Mouse (Mus musculus) right cerebral cortex, adult 2 months (tissue): ENCODE results near the gene Foxn4.

ENCODE experiments used
- DNase-seq, 2 experiments: peaks; one replicate each; pipeline ENCODE4 v3.0.0; 2021 to 2022; ENCODE audit warnings: low spot score in 2 of 2

Foxn4 gene

DNA sequence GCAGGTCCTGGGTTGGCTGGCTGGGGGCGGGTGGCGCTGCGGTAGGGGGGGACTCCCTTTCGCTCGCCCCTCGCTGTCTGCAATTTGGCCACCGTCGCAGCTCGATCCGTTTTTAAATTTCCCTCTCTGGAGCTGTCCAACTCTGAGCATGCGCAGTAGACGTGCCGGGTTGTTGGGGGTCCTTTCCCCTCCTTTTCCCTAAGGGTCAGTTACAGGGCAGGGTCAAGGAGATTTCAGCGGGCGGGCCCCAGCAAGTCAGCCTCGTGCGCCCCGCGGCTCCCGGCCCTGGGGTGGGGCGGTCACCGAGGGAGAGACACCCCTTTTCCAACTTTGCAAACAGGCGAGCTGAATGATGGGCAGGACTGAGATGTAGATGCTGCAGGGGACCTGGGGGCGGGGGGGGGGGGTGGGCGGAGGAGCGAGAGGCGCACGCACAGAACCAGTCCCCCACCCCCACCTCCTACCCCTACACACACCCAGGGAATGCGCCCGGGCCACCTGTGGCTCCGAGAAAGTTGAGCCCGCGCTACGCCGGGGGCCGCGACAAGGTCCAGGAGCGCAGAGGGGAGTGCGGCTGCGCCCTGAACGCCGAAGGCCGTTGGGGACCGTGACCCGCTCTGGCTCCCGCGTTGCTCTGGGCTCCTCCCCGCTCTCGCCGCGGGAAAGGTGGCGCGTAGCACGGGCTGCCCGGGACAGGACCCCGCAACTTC is at the start of gene Foxn4:
Foxn4 (minus strand) TSS at position 115 of the 710 bp plus-strand sequence.
- DNase-seq = no peak

DNA sequence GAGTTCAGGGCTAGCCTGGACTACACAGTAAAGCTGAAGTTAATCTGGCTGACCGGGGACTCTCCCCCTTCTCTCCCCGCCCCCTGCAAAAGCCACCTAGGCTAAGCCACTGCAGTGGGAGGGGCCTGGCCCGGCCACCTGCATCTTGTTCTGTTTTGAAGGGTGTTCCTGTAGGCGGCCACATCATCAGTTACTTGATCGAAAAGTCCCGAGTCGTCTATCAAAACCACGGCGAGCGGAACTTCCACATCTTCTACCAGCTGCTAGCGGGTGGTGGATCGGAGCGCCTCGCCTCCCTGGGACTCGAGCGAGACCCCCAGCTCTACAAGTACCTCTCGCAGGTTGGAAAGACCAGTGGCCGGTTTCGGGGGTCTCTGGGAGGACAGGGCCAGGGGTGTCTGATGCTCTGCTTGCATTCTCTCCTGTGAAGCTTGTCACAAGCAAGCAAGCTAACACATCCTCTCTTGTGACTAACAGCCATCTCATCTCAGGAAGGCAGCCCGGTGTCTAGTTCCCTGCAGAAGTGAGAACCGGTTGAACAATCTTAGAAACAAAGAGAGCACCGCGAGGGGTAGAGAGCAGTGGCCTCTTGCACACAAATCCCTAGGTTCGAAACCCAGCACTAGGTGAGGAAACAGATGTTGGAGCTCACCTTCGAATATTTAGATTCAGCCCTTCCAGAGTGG is 49.6 kb upstream of the Foxn4 start:
- no peak for DNase-seq

DNA sequence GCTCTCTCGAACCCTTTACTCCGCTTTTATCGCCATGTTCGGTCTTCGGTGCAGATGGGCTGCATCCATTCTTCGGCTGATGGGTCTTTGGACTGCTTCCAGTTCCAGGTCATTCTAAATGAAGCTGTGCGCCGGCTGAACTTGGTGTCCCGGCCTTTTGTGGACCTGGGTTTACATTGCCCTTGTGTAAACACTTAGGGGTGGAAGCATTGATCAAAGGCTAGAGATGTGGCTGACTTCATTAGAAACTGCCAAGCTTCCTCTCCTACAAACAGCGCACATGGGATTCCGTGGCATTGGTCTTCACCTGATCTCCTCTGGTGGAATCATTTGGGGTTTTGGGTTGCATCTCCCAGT is 36.1 kb upstream of the Foxn4 start:
- DNase-seq = no peak

DNA sequence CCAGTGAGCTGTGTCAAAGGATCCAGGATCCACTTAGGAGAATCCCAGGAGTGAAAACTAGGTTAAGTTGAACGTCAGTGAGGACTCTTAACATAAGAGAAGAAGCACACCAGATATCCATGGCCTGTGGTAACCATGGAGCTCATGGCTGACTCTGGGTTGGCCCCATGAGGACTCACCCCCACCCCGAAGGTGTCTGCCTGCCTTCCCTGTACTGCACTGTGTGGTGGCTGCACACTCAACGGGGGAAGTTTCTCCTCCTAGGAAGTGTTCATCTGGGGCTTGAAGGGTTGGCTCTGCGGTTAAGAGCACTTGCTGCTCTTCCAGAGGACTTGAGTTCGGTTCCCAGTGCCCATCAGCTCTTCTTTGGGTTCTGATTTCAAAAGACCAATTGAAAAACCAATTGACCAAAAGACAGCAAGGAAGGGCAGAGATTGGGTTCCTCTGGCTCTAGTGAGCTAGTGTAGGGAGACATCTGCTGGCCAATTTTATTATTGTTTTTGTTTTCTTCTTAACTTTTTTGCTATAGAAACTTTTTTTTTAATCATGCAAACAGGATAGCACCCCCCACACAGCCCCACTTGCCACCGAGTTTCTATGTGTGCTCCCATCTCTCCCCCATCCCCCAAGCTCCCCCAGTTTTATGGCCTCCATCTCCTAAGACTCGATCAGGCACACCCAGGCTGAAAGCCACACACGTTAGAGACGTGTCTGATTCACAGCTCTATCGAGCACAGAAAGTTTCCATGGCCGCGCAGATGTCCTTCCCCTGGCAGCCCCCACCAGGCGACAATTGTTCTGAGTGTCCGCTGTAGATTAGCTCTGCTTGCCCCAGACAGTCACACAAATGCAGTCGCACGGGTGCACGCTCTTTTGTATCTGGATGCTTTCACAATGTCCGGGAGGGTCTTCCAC is 35.4 kb upstream of the Foxn4 start:
- DNase-seq = no peak

DNA sequence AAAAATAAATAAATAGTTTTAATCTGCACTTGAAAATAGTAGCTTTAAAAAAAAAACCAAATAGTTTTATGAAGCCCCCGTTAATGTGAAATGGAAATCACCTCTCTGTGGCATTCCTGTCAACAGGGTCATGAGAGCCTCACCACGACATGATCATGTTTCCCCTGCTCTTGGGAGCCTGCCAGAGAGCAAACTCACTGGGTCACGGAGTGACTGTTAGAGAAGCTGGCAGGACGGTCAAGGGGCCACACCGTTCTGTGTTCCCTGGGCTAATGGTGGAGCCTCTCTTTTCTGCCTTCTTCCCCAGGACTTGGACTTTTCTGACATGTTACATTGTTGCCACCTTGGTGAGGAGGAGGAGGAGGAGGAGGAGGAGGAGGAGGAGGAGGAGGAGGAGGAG is 32.9 kb upstream of the Foxn4 start:
- no peak for DNase-seq

DNA sequence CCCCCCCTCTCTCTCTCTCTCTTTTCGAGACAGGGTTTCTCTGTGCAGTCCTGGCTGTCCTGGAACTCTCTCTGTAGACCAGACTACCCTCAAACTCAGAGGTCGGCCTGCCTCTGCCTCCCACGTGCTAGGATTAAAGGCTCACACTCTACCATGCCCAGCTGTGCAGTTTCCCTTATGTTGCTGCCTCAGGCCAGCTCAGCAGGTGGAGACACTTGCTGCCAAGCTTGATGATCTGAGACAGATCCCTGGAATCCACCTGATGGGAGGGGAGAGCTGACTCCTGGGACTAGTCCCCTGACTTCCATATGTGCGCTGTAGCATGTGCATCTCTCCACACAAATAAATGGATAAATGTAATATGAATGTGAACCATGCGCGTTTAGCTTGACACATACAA is 29.6 kb upstream of the Foxn4 start:
- no peak for DNase-seq

DNA sequence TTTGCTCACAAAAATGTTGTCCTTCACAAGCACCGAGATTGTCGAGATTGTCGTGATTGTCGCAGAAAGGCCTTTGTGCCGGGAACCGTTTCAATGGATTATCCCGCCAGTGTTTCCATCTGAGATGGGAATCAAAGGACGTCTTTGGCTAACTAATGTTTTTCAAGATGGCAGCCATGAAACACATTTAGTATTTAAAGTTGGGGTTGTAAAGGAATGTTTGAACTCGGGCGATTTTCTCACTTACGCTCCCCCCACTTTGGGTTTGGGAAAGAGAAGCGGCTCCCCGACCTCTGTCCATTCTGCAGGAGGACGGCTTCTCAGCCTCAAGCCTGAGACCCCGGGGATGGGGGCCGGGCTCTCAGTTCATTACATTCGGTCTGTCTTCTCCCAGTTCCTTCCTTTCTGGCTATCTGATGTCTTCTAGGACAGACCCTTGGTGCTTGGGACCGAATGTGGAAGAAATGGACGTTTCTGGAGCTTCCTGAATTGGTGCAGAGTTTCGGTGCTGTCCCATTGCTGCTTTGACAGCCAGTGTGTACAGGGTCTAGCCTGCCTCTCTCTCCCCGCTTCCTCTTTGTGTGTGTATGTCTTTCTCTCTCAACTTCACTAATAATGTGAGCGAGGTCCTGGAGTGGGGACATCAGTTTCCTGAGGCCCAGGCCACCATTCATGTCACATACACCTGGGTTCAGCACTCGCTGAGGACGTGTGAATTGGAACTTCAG is 26.4 kb upstream of the Foxn4 start:
- DNase-seq = no peak

DNA sequence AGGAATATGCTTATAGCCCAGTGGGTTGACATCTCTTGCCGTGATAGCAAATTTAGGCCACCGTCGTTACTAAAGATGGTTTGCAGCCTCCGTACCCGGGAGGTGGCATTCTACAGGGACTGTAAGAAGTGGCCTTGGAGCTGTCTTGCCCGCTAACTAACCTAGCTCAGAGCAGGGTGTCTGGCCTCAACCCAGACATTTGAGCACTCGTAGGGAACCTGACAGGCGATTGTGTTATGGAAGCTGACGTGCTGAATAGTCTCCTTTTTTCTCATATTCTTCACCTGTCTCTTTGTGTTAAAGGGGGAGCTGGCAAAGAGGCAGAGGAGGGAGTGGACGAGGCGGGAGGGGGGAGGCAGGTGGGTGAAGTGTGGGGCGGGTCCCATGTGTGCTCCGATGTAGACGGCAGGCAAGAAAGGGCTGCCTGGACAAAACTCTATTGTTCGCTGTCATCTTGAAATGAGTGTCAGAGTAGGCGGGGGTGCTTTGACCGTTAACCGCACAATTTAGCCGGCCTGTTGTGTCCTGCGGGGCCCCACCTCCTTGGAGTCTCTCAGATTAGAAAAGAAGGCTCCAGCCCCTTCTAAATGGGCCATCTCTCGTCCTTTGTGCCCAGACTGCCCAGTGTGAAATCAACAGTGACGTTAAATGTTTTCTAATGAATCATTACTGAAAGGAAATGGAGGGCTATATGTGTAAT is 25.7 kb upstream of the Foxn4 start:
- DNase-seq = no peak

DNA sequence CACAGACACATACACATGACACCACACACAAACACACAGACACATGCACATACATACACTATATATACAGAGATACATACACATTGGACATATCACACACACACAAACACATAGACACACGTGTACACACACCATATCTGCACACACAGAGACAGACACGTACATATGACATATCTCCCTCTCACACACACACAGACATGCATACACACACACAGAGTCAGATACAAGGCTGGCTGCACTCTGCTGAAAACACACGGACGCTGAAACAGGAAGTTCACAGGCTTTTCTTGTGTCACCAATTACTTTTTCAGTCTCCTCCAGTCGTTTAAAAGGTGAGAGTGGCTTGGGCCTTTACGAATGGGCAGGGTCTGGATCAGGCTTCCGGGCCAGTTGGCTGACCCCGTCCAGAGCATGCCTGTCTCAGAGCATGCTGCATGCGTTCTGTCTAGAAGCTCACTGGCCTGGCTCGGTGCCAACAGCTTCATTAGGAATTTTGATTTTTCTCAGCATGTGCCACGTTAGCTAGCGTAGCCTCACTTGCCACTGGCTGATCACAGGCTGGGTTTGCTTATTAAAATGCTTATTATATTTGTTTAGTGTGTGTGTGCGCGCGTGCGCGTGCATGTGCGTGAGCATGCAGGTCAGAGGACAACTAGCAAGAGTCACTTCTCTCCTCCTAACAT is 24.7 kb upstream of the Foxn4 start:
- DNase-seq = no peak

DNA sequence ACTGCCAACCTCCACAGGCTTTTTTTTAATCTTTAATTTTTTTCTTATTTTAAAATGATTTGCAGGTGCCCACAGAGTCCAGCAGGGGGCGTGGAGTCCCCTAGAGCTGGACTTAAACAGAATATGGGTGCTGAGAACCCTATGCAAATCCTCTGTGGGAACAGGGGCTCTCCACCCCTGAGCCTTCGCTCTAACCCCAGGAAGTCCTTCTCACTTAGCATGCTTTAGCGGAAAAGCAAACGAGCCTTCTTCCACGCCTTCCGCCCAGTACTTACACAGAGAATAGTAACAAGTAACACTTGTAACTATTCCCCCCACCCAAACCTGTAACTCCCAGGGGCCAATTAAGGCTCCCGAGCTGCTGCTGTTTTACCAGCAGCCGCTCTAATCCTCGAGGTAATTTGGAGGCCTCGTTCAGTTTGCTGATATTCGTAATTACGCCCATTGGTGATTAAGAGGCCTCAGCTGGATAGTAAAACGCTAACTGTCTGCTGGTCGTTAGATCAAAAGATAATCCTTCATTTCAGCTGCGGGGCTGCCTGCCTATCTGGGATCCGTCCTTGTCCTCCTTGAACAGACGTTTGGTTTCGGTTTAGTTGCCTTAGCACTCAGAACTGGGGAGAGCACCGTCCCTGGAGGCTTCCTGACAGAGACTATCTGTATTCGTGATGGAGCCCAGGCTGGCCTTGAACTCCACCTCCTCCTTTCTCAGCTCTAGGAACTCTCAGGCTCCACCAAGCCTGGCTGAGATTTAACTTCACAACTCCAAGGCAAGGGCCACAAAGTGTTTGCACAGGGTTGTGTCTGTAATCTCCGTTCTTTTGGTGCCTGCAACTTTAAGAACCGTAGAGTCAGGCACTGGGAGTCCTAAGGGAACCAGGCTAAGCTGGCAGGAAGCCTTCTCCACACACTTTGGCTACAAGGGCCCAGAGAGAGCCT is 23.4 kb upstream of the Foxn4 start:
- no peak for DNase-seq

DNA sequence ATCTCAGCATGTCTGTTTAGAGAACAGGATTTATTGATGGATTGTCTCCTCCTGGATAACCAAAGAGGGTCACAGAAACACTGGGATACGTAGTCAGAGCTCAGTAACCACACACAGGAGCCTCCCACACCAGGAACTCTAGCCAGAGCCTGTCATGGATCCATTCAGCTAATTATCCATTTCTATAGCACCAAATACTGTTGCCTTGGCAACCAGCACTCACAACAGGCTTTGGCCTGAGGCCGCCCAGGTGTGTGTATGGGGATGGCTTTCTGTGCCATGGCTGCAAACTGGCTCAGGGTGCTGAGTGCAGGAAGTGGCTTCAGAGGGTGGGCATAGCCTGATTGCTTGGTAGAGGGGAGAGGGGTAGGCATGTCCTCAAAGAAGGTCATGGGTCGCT is 16.4 kb upstream of the Foxn4 start:
- peak in 1 of 2 experiments; percentile 32 for DNase-seq

DNA sequence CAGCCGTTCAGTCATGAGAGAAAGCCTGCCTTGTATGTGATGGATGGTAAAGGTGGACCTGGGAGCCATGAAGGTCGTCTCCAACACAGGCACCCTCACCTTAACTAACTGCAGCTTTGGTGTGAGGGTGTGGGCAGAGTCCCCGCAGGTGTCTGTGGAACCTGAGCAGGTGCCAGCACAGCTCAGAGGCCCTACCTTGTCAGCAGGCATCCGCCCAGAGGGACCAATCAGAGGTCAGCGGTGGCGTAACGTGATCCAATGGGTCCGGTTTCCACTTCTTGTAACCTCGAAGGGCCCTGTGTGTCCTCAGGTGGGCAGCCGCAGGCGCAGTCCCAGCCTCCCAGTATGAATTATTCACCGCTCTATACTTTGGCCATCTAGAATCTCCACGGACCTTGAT is 15.3 kb upstream of the Foxn4 start, which contains the start of gene Myo1h:
Myo1h (plus strand) TSS at position 293 of the 400 bp plus-strand sequence.
- no peak for DNase-seq

DNA sequence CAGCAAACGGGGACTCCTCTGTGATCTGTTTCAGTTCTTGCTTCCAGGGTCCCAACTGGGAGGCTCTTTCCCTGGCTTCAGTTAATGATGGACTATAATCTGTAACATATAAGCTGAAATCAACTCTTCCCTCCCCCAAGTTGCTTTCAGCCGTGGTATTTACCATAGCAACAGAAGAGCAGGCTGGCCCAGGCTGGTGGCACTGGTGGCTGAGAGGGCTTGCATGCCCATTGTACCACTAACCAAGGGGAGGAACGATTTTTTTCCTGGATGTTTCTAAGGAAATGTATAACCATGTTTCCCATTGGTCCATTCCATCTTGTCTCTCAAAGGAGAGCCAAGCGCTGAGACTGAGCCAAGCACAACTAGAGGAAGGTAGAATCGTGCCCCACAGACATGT is 14.8 kb upstream of the Foxn4 start:
- no peak for DNase-seq

DNA sequence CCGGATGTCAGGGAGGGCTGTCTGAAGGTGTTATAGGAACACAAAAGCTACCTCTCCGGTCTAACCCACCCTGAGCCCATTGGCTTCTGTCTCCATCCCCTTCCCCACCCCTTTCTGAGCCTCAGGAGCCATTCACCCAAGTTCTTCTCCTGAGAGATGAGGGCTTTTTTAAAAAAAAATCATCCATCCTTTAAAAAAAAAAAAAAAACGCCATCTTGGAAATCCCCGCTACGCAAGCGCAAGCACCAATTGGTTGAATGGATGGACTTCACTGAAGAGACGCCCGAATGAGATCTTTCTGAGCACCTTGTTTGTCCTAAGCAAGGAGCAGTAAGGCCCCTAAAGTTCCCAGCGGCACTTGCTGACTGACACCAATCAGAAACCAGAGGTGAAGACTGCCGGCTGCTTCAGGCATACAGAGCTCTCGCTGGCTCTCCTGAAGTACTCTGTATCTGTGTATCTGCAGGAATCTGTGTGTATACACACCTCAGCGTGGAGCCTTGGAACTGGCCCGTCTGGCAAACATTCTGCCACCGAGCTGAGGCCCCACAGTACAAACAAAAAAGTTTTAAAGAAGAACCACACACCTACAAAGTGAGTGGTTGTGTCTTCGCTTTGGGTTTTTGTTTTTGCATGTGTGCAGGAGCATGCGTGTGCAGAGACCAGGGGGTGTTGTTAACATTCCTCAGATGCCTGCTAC is 13.4 kb upstream of the Foxn4 start:
- no peak for DNase-seq

DNA sequence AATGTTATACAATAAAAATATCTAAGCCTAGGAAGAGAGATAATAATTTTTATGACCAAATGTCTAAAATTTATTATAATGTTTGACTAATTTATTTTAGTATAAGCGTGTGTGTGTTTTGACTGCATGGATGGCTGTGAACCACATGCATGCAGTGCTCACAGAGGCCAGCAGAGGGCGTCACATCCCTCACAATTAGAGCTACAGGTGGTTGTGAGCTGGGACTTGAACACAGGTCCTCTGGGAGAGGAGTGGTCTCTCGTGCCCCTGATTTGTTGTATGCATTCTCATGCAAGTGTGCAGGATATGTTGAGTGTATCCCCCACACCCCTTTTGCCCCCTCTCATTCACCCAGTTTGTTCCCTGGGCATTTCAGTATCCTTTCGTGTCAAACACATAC is 12.5 kb upstream of the Foxn4 start:
- no peak for DNase-seq

DNA sequence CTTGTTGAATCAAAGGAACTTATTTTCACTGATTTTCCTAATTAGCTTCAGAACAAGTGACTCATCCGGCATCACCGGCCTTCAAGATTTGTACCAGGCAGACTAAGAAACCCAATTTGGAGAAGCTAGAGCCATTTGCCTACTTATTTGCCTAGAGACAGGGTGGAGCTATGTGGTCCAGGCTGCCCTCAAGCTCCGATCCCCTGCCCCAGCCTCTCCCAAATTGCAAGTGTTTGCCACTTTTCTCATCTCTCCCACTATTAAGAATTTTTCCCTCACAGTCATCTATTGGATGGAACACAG is 11.7 kb upstream of the Foxn4 start:
- peak in 1 of 2 experiments; percentile 7 for DNase-seq

DNA sequence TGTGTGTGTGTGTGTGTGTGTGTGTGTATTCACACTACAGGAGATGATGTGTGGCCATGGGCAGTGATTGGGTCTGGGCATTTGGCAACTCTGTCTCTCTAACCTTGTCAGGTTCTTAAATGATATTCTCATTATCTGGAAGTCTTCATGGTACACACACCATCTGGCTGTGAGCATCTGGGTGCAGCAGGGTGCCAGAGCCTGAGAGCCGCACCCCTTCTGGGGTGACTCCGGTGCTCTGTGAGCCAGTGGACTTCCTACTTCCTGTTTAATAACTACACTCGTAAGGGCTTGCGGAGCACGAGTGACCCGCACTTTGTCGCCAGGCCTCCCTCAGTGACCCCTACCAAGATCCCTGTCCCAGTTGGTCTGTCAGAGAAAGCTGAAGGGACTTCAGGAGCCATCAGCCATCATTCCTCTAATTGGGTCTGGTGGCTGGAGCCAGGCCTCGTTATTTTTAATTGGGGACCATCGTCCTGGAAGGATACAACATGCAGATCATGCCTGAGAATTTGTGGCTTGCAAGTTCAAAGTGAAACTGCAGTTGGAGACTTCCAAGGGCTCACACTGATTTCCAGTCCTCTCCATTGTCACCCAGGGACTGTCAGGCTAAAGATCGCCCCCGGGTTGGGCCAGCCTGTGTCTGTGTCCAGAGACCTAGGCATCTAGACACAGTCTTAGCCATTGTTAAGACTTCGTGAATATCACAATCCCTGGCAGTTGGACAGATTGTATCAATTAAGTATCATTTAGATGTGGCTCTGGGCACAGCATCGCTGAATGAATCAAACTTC is 11.2 kb upstream of the Foxn4 start:
- DNase-seq = peak in 1 of 2 experiments; percentile 27

DNA sequence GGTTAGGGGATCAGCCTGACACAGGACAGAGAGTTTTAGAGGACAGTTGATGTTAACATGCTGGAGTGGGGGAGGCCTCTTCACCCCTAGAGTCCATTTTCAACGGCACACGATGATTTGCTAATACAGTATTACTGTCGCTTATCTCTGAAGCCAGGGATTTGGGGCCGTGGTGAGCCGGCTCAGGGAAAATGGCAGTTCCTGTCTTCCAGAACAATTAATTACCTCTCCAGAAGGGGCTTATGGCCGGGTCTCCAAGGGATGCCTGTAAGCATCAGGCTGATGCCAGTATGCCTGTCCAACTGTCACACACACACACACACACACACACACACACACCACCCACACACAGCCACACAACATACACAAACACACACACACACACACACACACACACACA is 8.7 kb upstream of the Foxn4 start:
- no peak for DNase-seq
